Mouse (Mus musculus): Measurements from ENCODE around the gene Armc3.
A peak's percentile ranks its signal among the peaks of the same experiment; 100 is the strongest.

Gene Armc3

DNA sequence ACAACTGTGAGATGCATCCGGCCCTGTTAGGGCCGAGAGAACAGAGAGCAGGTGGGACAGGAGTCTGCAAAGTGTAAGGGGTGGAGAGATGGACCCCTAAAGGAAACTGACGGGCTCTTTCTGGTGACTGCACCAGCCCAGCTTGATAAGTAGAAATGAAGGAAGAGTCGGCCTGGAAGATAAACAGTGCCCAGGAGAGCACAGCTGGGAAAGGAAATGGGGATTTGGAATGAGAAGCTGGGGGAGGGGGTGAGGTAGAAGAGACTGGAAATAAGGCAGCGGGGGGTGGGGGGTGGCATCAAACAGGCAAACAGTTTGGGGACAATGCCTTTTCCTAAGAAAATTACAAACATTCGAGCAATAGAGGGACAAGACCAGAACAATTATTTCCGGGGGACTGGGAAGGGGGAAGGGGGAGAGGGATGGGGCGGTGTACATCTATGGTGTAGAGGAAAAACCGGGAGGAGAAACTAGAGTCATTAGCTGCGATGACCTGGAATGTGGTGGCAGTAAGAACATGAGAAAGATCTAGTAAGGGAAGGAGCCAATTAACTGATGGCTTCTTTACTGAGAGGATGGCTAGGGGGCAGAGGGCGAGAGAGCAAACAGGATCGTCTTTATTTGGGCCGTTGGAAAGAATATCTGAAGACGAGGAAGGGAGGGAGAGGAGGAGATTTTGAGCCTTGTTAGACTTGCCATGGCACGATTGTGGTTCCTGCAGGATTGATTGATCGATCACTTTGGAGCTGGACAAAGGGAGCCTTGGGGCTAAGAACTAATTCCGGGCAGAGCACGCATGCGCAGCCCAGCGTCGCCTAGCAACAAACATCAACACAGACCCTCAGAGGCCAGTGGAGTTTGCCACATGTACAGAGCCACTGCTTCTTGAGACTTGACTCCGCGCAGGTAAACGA, at the start of gene Armc3:
TSS of gene Armc3 (plus strand) at position 851 of the 914 bp plus-strand sequence.
- peak; percentile 49 for DNase-seq

DNA sequence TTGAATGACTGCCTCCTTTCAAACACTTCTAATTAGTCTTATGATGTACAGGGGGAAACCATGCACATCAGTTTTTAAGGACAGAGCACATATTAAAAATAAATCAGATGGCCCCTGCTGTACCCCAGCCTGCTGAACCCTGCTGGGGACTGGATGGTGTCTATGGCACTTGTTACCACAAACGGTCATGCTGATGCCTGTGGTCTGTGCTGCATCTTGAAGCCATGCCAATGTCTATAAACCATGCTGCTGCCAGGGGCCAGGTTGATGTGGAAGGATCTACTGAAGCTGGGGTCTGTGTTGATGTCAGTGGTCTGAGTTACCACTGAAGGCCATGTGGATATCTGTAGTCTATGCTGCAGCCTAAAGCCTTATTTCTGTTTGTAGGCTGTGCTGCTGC, 46.4 kb upstream of the Armc3 start:
- DNase-seq, result no peak

DNA sequence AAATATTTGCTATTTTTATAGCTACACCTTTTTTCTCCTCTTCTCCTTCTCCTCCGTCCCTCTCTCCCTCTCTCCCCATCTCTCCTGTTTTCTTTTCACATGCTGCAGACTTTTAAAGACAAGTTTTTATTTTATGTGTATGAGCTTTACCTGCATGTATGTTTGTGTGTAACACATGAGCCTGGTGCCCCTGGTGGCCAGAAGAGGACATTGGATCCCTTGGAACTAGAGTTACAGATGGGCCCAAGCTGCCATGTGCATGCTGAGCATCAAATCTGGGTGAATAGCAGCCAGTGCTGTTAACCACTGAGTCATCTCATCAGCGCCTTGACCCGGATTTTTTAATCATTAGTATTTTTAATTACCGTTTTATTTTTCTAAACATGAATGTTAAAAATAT, 42.9 kb upstream of the Armc3 start:
- DNase-seq, result peak; percentile 34

DNA sequence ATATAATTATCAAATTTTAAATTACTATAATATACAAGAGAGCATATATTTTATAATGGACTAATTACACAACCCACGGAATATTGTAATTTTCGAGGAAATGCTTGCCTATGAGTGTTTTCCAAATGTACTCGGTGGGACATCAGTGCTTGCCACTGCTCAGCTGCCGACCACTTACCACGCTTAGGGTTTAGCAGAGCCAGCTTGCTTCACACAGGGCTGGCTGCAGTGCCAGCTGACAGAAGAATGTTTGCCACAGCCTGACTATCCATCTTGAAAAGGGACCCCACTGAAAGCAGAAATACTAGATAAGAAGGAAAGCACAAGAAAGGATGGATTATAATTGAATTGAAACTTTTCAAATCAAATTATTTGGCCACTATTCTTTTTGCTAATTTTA, 39.6 kb upstream of the Armc3 start:
- DNase-seq, result no peak

DNA sequence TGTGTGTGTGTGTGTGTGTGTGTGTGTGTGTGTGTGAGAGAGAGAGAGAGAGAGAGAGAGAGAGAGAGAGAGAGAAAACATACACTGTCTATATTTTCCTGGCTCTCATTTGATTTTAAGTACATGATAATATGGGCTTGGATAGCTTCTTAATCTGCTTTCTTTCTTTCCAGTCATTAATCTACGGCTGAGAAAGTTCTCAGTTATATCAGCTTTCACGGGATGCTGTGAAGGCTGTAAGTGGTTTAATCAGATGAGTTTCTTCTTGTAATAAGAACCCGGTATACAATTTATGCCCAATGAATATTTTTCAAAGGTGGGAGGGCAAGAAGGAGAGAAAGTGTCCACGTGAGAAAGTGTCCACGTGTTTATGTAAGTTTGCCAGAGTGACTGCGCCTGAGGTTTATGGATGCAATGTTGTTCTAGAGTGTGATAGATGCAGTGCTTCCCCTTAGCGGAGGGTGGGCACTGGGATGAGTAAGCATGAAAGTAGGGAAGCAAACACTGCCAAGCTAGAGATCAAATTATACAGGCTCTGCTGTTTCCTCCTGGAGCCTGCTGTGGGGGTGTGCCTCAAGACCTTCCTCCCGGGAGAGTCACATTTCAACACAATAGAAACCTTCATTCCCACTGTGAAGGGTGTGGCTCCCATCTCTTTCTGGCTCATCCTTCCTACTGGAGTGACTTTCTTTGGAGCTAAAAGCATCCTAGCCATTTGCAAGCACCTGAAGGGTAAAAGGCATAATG, 38.6 kb upstream of the Armc3 start:
- no peak for DNase-seq

DNA sequence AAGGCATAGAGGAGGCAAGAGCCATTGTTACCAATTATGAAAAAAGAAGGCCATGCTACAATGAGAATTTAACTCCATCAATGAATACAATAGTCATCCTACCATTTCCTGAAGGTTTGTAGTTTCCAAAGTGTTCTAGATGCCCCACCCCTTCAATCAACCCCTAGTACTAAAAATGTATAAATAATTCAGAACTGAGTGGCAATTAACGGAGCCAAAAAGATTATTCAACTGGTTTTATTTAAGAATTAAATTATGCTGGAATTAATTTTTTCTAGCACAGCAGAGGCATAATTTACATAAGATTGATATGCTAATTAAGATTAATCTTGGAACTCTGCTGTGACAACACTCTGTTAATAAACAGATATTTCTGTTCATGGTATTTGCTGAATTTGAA, 34.9 kb upstream of the Armc3 start:
- DNase-seq, result no peak

DNA sequence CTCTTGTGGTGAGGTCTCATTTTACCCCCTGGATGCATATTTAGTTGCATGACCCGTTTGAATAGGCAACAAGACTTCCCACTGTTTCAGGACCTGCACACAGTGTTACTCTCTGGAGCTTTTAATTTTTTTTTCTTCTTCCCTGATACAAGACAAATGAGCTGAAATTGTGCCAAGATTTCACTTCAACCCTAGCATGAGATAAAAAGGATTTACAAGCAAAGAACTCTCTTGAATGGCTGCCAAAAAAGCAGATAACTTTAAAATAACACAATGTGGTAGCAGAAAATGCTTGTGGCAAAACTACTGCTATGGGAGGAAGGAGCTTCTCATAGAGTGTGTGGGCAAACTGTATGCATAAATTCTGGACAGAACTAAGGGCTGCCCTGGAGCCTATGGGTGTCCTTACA, 22.3 kb upstream of the Armc3 start:
- DNase-seq, result no peak

DNA sequence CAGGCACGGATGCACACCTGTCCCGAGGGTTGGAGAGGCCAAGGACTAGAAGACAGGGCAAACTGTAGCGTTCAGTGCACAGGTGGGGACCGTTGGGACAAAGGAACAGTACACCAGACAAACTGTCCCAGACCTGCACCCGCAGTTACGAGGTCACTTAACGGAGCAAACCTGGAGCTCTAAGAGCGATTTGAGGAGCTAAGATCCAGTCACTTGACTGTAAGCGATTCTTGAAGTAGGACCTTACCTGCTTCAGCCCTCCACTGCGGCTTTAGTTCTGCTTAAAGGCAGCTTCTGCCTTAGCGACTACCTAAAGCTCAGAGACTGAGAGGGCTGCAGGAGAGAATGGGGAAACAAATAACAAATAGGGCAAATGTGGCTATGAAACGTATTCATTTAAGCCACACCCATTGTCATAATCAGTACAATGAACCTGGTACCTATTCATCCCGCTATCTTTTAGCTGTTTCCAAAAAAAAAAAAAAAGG, 308 bp downstream of the Armc3 start:
- DNase-seq, result no peak

DNA sequence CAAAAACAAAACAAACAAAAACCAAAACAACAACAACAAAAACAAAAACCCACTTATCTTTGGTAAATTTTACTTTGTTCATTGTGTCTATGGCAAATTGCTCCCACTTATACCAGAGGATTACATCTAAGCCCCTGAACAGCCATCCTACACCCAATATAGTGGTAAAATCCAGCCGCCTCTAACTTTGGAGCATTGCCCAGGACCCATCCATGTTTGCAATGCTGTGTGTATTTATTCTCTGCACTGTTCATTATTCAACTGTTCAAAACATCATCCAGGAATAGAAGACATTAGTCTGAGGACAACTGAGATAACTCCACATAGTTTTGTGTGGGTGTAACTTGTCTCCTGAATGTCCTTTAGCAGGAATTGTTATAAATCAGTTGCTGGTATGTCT, 1.0 kb downstream of the Armc3 start:
- no peak for DNase-seq

DNA sequence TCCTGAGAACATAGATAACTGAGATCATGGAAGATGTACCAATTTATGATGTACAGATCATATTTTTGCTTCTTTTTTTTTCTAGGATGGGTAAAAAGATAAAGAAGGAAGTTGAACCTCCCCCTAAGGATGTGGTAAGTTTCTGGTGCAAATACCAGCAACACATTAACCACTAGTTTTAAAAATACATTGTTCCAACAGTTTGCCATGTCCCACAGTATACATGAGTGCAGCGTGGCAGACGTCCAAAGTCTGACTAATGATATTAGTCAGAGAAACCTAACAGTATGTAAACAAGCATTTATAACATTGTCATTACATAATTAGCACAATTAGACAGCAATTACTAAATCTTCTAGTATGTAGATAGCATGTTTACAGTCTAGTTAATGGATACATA, 2.6 kb downstream of the Armc3 start:
- DNase-seq, result peak; percentile 2

DNA sequence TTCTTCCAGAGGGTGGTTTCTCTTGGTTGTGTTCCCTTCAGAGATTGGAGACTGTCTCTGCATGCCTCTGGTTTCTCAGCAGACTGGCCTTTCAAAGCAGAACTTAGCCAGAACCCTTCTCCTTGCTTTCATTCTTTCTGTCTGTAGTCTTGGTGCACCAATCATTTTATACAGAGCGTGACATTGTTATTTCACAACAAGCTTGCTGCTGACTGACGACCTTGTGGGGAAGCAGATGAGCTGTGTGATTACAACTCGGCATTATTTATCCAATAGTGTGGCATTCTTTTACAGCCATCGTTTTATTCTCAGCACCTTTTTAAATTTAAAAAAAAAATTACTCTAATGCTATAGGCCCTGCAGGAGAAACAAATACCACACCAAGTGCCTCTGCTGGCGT, 35.2 kb downstream of the Armc3 start:
- no peak for DNase-seq

DNA sequence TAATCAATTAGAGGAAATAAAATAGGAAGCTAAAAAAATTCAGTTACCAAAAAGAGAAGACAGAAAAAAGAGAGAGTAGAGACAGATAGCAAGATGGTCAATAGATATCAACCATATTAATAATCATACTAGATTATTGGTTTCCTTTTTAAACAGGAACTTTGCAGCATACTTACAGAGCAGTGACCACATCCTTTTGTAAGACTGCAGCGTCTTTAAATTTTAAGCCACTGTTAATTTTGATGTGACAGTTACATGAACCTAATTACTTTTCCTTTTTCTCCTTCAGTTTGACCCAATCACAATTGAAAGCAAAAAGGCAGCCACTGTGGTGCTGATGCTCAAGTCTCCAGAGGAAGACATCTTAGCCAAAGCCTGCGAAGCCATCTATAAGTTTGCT, 36.1 kb downstream of the Armc3 start:
- DNase-seq, result no peak

DNA sequence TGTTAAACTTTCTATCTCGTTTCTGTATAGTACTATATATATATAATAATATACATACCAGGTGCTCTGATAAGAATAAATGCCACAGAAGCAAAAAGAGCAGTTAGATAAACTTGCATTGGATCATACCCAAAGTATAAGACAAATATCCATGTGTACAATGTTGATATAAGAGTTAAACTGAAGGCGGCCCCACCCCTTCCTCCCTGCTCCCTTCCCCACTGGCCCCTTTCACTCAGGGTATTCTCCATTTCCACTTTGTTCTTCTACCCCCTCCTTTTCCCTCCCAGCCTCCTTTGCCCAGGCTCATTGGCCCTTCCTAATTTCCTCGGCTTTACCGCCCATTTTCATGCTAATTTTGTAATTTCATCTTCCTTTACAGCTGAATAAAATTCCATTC, 36.5 kb downstream of the Armc3 start:
- no peak for DNase-seq

DNA sequence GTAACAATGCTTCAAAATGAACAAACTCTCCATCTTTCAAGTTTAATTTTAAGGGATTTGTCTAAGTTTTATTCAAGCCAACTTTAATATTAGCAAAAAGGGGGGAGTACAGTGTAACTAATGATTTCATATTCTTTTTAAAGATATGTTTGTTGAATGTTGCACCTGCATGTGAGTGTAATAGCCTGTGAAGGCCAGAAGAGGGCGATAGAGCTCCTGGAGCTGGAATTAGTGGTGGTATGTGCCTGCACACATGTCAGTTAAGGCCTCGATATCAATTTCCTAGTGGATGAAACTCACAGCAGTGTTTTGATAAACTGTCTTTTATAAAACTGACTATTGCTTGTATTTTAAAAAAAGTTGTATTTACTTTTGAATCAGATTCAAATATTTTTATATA, 39.7 kb downstream of the Armc3 start:
- no peak for DNase-seq

DNA sequence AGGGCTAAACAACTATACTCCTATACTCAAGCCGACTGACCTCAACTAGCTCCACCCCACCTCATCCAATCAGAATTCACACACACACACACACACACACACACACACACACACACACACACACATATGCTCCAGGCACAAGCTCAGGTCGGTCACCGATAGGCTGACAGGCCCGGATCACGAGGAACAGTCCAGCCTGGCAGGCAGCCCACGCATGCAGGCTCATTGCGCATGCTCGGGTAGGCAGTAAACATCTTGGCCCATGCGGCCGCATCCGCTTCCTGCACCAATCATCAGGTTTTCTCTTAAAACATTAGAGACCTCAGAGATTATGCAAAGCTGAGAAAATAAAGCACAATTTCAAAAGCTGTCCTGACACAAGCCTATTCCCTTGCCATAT, 50.5 kb downstream of the Armc3 start:
- no peak for DNase-seq

DNA sequence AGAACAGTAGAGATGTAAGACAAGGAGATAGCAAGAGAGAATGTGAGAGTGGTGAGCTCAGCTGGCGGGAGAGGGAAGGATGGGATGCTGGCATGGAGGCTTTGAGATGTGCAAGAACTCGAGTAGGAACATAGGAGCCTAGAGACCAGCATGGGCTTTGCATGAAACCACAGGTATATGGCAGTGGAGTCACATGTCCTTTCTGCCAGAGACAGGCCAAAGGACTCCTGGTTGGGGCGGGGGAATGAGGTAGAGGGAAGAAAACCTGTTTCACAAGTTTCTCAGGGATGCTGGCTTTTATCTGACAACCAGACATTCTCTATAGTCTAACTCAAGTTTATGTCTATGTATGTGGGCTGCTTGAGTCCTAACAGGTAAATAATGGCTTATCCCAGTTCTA, 55.9 kb downstream of the Armc3 start:
- no peak for DNase-seq

DNA sequence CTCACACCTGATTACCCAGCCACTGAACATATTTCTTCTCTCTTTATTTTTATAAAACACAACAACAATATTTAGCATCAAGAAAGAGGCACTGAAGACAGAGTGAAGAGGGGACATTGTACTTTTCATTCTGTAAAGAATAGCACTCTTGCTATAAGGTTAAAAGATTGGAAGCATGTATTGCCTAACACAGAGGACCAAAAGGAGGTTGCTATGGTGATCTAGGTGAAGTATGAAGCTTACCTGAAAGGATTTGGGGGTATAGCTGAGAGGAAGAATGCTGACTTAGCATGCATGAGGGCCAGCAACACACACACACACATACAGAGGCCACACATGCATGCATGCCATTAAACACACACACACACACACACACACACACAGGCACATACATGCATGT, 58.2 kb downstream of the Armc3 start:
- DNase-seq, result no peak

DNA sequence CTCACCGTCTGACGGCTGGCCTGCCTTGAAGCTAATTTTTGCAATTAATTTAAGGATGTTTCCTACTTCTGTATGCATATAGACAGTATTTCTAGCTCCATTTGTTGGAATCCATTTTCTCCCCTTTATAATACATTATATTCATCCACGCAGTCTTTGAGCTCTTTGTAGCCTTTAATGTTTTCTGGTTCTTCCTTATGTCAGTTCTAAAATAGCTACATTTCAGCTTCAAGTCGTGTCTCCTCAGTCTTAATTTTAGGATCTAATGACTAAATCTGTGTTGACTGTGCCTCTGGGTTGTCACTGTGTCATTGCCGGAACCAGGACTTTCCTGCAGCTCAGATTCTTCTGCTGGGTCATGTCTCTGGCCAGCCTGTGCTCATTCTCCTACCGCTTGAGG, 61.3 kb downstream of the Armc3 start:
- no peak for DNase-seq

DNA sequence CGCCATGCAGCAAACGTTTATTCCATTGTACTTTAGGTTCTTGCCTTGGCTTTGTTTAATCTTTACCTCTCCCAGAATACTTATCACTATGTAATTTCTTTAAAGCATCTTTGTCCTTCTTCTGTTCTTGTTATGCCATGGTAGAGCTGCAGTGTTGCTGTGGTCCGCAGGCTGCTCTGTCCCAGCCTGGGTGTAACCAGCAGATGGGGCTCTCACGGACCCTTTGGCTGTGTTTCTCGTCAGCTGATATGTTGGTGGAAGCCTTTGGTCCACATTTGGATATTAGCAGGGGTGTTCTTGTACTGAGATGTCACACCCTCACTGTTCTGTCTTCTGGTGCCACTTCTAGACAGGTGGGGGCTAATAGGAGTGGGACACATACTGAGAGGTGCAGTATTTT, 64.3 kb downstream of the Armc3 start:
- peak; percentile 4 for DNase-seq

DNA sequence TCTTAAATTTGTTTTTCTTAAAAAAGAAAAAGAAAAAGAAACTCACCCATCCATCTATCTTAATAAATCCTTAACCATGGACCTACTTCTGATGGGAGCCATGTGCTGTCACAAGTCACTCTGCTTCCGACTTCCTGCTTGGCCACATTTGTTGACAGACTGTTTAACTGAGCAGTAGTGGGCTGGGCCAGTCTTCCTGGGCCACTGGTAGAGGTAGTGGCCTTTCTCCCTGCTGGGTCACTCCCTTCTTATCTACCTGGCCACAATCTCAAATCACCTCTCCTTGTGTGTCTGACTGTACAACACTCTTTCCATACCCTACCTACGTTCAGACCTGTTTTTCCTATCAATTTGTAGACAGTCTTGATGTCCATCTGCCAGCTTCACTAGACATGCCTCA, 66.7 kb downstream of the Armc3 start:
- no peak for DNase-seq

DNA sequence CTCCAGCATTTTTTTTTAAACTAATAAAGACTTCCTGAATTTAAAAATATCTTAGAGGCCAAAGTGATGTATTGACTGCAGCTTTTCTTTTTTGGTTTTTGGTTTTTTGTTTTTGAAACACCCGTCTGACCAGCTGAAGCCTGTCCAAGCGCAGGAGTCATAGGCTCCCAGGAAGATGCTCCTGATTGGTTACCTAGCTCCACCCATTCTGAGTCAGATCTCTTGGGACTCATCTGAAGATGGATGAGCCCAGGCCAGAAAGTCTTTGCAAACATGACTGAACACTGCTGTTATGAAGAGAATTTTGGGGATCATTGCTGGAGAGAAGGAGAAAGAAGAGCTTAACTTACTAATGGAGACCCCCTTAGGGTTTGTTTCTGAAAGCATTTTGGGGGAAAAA, 68.3 kb downstream of the Armc3 start:
- DNase-seq, result no peak

DNA sequence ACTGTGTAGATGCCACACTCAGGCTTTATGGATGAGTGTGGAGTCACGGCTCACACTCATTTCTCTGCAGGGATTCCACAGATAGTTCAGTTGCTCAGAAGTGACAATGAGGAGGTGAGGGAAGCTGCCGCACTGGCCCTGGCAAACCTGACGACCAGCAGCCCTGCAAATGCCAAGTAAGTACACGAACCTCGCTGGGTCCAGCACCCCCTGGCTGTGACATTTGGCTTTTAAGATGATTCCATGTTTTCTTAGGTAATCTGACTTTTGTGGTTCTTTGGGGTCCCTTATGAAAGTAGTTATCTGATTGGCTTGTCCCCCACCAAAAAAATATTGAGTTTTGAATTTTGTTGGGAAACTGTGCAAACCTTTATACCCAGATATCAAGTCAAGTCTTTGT, 70.9 kb downstream of the Armc3 start:
- no peak for DNase-seq

DNA sequence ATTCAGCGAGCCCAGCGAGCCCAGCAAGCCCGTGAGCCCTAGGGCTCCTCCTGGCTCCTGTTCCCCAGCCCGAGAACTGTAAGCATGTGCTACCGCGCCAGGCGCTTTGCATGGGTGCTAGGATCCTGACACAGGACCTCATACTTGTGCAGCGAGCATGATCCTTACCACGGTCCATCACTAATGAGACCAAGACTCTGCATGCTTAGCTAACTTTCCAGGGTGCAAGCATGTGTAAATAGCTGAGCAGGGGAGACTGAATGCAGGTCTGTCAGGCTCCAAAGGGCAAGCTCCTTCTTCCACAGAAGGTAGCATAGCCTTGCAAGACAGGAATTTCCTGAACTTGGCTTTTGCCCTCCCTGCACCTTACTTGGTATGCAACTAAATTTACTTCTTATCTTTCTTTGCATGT, 71.6 kb downstream of the Armc3 start:
- DNase-seq, result no peak

DNA sequence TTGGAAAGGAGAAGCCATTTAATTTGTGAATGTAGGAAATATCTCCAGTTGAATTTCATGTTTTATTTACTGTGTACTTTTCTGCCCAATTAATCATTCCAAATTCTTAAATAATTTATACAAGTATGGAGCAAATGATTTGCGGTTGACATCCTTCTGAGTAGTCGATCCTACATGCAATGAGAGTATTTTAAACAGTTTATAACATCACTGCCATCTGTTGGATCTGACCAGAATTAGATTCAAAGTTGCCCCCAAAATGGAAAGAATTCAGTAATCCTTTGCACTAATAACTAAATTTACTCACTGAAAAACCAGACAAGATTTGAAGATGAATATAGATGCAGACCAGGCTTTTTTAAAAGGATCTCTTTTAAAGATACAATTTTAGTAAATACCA, 75.5 kb downstream of the Armc3 start:
- DNase-seq, result no peak
